Mouse (Mus musculus) testis, adult 2 months (tissue): ENCODE results near the gene Kdm5b.

Source experiments
- CTCF ChIP-seq: fragments of 200-500 bp; IDR thresholded peaks from 2 replicates; pipeline ENCODE4 v1.5.1; 2012; ENCODE audit warnings: low read depth, mild to moderate bottlenecking, inconsistent platforms, low read length, moderate library complexity; ENCODE audit not compliant: control insufficient read depth, insufficient read depth, insufficient replicate concordance
- POLR2A ChIP-seq: fragments of 200-500 bp; IDR thresholded peaks from 2 replicates; pipeline ENCODE4 v1.6.1; 2012; ENCODE audit warnings: low read depth, mild to moderate bottlenecking, inconsistent platforms, low read length, moderate library complexity; ENCODE audit not compliant: control insufficient read depth

DNA sequence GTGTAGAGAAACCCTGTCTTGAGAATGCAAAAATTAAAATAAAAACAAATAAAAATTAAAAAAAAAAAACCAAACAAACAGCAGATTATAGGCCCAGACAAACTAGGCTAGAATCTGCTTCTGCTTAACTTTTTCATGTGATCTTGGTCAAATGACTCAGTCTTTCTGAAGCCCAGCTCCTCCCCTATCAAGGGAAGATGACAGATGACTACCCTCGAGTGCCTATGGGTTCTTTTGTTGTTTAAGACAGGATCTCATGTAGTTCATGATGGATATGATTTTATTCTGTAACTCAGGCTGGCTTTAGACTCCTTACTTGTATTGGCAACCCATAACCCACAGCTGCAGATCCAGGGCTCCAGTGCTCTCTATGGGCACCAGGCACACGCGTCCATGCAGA lies 8.1 kb upstream of the Kdm5b start:
- TF ChIP-seq CTCF (no peak), POLR2A (no peak)
